Mouse (Mus musculus): ENCODE measurements around the gene Nav2. TPM values are rescaled to one million over a fixed set of nuclear protein-coding genes. Genes with fewer than 3 reads are reported as not detected.

Gene Nav2
- polyA plus RNA-seq, 1 experiment = 46.2 TPM

- Histone ChIP-seq H3K27me3 (ENCODE audit: control insufficient read depth, insufficient read depth, low read length) (no peaks in the 10 kb centered on the region), H3K4me1 (replicated peaks; ENCODE audit: control insufficient read depth, insufficient read depth, low read length) (no peaks in the 10 kb centered on the region; the same call in 1 of the 2 replicates), H3K27ac (ENCODE audit: control insufficient read depth, insufficient read depth, low read length) (no peak overlapping the region), H3K4me3 (ENCODE audit: control insufficient read depth, insufficient read depth, low read length) (peak overlapping the region; percentile 2; the same call in 1 of the 2 replicates), H3K36me3 (ENCODE audit: control insufficient read depth, insufficient read depth, low read length) (no peaks in the 10 kb centered on the region)
- no peak for DNase-seq
- WGBS = 7% methylated on average over 31 of the region's 31 CpGs
- no peak for TF ChIP-seq POLR2A (IDR thresholded peaks at IDR 0.05; ENCODE audit: control insufficient read depth, extremely low read depth, insufficient read depth, low read length, poor library complexity)
- no peak for TF ChIP-seq CTCF (IDR thresholded peaks at IDR 0.05; ENCODE audit: borderline replicate concordance, control insufficient read depth, extremely low read depth, insufficient read depth, low read length, poor library complexity)
Observed at GRCm38 (mm10) chr7:49303600-49304411, 395.3 kb downstream of the Nav2 start.

GRCm38 (mm10) chr7:49307717-49308116 lies 399.2 kb downstream of the Nav2 start:
- TF ChIP-seq CTCF (IDR thresholded peaks at IDR 0.05; ENCODE audit: borderline replicate concordance, control insufficient read depth, extremely low read depth, insufficient read depth, low read length, poor library complexity) = no peak
- no peak for TF ChIP-seq POLR2A (IDR thresholded peaks at IDR 0.05; ENCODE audit: control insufficient read depth, extremely low read depth, insufficient read depth, low read length, poor library complexity)
- H3K27ac ChIP-seq (ENCODE audit: control insufficient read depth, insufficient read depth, low read length) = no peak overlapping the region
- no peak for DNase-seq
- H3K4me3 ChIP-seq (ENCODE audit: control insufficient read depth, insufficient read depth, low read length) = no peak overlapping the region
- 78% methylated on average over 6 of the region's 6 CpGs for whole genome bisulfite sequencing
- H3K36me3 ChIP-seq (ENCODE audit: control insufficient read depth, insufficient read depth, low read length) = no peaks in the 10 kb centered on the region
- no peaks in the 10 kb centered on the region for H3K27me3 ChIP-seq (ENCODE audit: control insufficient read depth, insufficient read depth, low read length)
- no peaks in the 10 kb centered on the region; the same call in 1 of the 2 replicates for H3K4me1 ChIP-seq (replicated peaks; ENCODE audit: control insufficient read depth, insufficient read depth, low read length)

- TF ChIP-seq POLR2A (IDR thresholded peaks at IDR 0.05; ENCODE audit: control insufficient read depth, extremely low read depth, insufficient read depth, low read length, poor library complexity) (no peak), CTCF (IDR thresholded peaks at IDR 0.05; ENCODE audit: borderline replicate concordance, control insufficient read depth, extremely low read depth, insufficient read depth, low read length, poor library complexity) (no peak)
- no peak for DNase-seq
- Histone ChIP-seq H3K4me3 (ENCODE audit: control insufficient read depth, insufficient read depth, low read length) (no peak overlapping the region), H3K27me3 (ENCODE audit: control insufficient read depth, insufficient read depth, low read length) (no peaks in the 10 kb centered on the region), H3K27ac (ENCODE audit: control insufficient read depth, insufficient read depth, low read length) (no peak overlapping the region), H3K36me3 (ENCODE audit: control insufficient read depth, insufficient read depth, low read length) (no peaks in the 10 kb centered on the region), H3K4me1 (replicated peaks; ENCODE audit: control insufficient read depth, insufficient read depth, low read length) (no peaks in the 10 kb centered on the region)
- 79% methylated on average over 5 of the region's 5 CpGs for WGBS
Observed at GRCm38 (mm10) chr7:49309746-49310145, 401.2 kb downstream of the Nav2 start.

DNA sequence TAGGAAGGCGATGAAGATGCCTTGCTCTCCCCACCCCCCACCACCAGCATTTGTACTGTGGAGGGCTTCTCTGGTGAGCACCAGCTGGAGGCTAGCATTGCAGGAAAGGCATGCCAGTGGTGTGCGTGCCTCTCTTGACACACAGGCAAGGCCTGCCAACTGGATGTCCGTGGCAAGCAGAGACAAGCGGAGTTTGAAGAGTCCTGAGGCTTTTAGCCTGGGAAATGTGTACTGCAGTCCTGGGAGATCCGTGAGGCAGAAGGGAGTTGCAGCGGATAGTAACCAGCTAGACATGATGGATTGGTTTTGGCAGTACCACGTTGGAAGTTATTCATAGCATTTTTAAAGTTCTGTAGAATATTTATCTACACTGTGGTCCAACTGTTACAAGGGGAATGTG lies 405.4 kb downstream of the Nav2 start:
- TF ChIP-seq POLR2A (IDR thresholded peaks at IDR 0.05; ENCODE audit: control insufficient read depth, extremely low read depth, insufficient read depth, low read length, poor library complexity) = no peak
- no peak for TF ChIP-seq CTCF (IDR thresholded peaks at IDR 0.05; ENCODE audit: borderline replicate concordance, control insufficient read depth, extremely low read depth, insufficient read depth, low read length, poor library complexity)
- Histone ChIP-seq H3K4me3 (ENCODE audit: control insufficient read depth, insufficient read depth, low read length) (no peak overlapping the region), H3K27me3 (ENCODE audit: control insufficient read depth, insufficient read depth, low read length) (no peaks in the 10 kb centered on the region), H3K4me1 (replicated peaks; ENCODE audit: control insufficient read depth, insufficient read depth, low read length) (no peaks in the 10 kb centered on the region), H3K27ac (ENCODE audit: control insufficient read depth, insufficient read depth, low read length) (no peak overlapping the region), H3K36me3 (ENCODE audit: control insufficient read depth, insufficient read depth, low read length) (no peaks in the 10 kb centered on the region)
- WGBS = 90% methylated on average over 7 of the region's 7 CpGs
- no peak for DNase-seq

GRCm38 (mm10) chr7:49315033-49315432 lies 406.5 kb downstream of the Nav2 start:
- Histone ChIP-seq H3K4me3 (ENCODE audit: control insufficient read depth, insufficient read depth, low read length) (no peak overlapping the region), H3K4me1 (replicated peaks; ENCODE audit: control insufficient read depth, insufficient read depth, low read length) (no peaks in the 10 kb centered on the region), H3K27ac (ENCODE audit: control insufficient read depth, insufficient read depth, low read length) (no peak overlapping the region), H3K27me3 (ENCODE audit: control insufficient read depth, insufficient read depth, low read length) (no peaks in the 10 kb centered on the region), H3K36me3 (ENCODE audit: control insufficient read depth, insufficient read depth, low read length) (no peaks in the 10 kb centered on the region)
- 10% methylated on average over 3 of the region's 3 CpGs for WGBS
- TF ChIP-seq POLR2A (IDR thresholded peaks at IDR 0.05; ENCODE audit: control insufficient read depth, extremely low read depth, insufficient read depth, low read length, poor library complexity) (no peak), CTCF (IDR thresholded peaks at IDR 0.05; ENCODE audit: borderline replicate concordance, control insufficient read depth, extremely low read depth, insufficient read depth, low read length, poor library complexity) (no peak)
- no peak for DNase-seq

GRCm38 (mm10) chr7:49316600-49316999 lies 408.1 kb downstream of the Nav2 start:
- Histone ChIP-seq H3K4me3 (ENCODE audit: control insufficient read depth, insufficient read depth, low read length) (no peak overlapping the region), H3K27ac (ENCODE audit: control insufficient read depth, insufficient read depth, low read length) (no peak overlapping the region), H3K27me3 (ENCODE audit: control insufficient read depth, insufficient read depth, low read length) (no peaks in the 10 kb centered on the region), H3K36me3 (ENCODE audit: control insufficient read depth, insufficient read depth, low read length) (no peaks in the 10 kb centered on the region), H3K4me1 (replicated peaks; ENCODE audit: control insufficient read depth, insufficient read depth, low read length) (no peaks in the 10 kb centered on the region)
- 92% methylated on average over 3 of the region's 3 CpGs for WGBS
- no peak for TF ChIP-seq CTCF (IDR thresholded peaks at IDR 0.05; ENCODE audit: borderline replicate concordance, control insufficient read depth, extremely low read depth, insufficient read depth, low read length, poor library complexity)
- no peak for TF ChIP-seq POLR2A (IDR thresholded peaks at IDR 0.05; ENCODE audit: control insufficient read depth, extremely low read depth, insufficient read depth, low read length, poor library complexity)
- DNase-seq = no peak
